Mouse (Mus musculus) spleen, adult 2 months (tissue): ENCODE results near the gene Tmem186. TPM values are rescaled to one million over a fixed set of nuclear protein-coding genes. Genes with fewer than 3 reads are reported as not detected.

ENCODE experiments used
- DNase-seq, 2 experiments: peaks; one replicate each; pipeline versions ENCODE4 v3.0.0 to v3.0.0-alpha.2; 2012 to 2021; ENCODE audit warnings: low spot score in 2 of 2, low read depth in 1 of 2
- H3K27ac ChIP-seq: fragments of 200-500 bp; 2 replicates; pipeline ENCODE4 v1.5.1; 2012; ENCODE audit warnings: low read length, inconsistent platforms; ENCODE audit not compliant: insufficient read depth
- H3K27me3 ChIP-seq: fragments of 200-500 bp; 2 replicates; pipeline ENCODE4 v1.6.1; 2012; ENCODE audit warnings: mild to moderate bottlenecking, moderate library complexity, low read length, inconsistent platforms; ENCODE audit not compliant: control insufficient read depth, insufficient read depth
- H3K36me3 ChIP-seq: fragments of 200-500 bp; 2 replicates; pipeline ENCODE4 v1.6.1; 2012; ENCODE audit warnings: mild to moderate bottlenecking, low read length, inconsistent platforms; ENCODE audit not compliant: control insufficient read depth, insufficient read depth
- H3K4me1 ChIP-seq: fragments of 200-500 bp; 2 replicates; pipeline ENCODE4 v1.6.1; 2011; ENCODE audit warnings: inconsistent platforms; ENCODE audit not compliant: control insufficient read depth, insufficient read depth, insufficient read length
- H3K4me3 ChIP-seq: fragments of 200-500 bp; 2 replicates; pipeline ENCODE4 v1.5.1; 2011; ENCODE audit warnings: mild to moderate bottlenecking, inconsistent platforms; ENCODE audit not compliant: insufficient read depth, insufficient read length; ENCODE audit errors: extremely low read depth
- CTCF ChIP-seq: fragments of 200-500 bp; IDR thresholded peaks from 2 replicates; pipeline ENCODE4 v1.5.1; 2011; ENCODE audit warnings: mild to moderate bottlenecking, inconsistent platforms; ENCODE audit not compliant: insufficient read depth, insufficient read length, insufficient replicate concordance; ENCODE audit errors: extremely low read depth
- POLR2A ChIP-seq: fragments of 200-500 bp; IDR thresholded peaks from 2 replicates; pipeline ENCODE4 v1.6.1; 2011; ENCODE audit warnings: low read depth, low read length, inconsistent platforms
- WGBS: fragments of 180-500 bp; shearing (Covaris S2); methylation state at CpG from one replicate; pipeline ENCODE4 v1.1.7; 2018; 5-methylcytosine and 5-hydroxymethylcytosine counted together
- polyA plus RNA-seq: library from polyadenylated mRNA; depleted of rRNA; stranded (reverse); fragments of >200 nt; gene quantifications from 2 replicates; pipeline ENCODE4 v1.2.3, GENCODE M21; 2012

Gene Tmem186
- polyA plus RNA-seq, 1 experiment, result 9.7 TPM

DNA sequence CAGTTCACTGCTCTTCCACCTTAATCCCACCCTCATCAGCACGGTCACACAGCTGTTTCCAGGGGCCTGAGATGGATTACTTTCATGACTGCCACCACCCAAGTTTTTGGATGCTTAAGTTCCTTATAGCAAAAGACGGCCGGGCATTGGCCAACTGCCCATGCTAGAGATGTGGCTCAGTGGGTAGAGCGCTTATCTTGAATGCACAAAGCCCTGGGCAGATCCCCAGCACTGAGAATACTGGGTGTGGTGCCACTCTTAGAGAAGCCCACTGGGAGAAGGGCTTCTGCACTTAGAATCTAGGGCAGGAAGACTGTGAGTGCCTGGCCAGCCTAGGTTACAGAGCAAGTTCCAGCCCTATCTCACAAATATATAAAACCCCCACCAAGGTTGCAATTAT is 41.2 kb upstream of the Tmem186 start:
- TF ChIP-seq POLR2A, result no peak
- TF ChIP-seq CTCF, result no peak
- Histone ChIP-seq H3K4me1 (no peaks in the 10 kb centered on the region), H3K36me3 (no peaks in the 10 kb centered on the region), H3K4me3 (no peak overlapping the region), H3K27ac (no peak overlapping the region), H3K27me3 (no peaks in the 10 kb centered on the region)
- no peak for DNase-seq
- WGBS, result 80% methylated on average over 4 of the region's 4 CpGs

DNA sequence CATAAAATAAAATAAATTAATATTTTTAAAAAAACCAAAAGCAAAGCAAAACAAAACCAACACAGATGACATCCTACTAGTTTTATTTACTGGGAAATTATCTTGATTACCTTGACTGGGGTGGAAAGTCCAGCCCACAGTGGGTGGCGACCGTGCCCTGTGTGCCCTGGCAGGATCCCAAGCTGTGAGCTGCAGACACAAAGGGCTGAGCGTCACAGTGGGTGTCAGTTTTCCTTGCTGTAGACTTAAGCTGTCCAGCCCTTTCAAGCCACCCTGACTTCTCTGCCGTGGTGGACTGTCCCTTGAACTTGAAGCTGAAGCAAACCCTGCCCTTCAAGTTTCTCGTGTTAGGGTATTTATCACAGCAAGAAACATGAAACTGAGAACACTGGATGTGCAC is 40.5 kb upstream of the Tmem186 start:
- WGBS, result 74% methylated on average over 5 of the region's 5 CpGs

DNA sequence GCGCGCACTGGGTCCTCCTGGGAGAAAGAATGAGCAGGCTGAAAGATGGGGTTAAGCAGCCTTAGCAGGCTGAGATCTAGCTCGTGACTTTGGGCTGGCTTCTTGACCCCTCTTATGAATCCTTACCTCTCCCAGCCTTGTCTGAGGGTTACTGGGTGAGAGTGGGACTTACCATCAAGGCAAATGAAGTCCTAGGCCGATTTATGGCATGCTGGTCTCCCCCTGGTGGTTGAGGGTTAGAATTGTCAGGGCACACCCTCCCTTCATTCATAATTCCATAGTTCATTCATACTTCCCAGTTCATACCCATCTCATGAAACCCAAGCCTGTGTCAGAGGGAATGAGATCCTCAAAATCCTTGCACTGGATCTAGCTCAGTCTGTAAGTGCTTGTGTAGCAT is 39.3 kb upstream of the Tmem186 start:
- Histone ChIP-seq H3K36me3 (no peaks in the 10 kb centered on the region), H3K4me3 (no peak overlapping the region), H3K4me1 (no peaks in the 10 kb centered on the region), H3K27me3 (no peaks in the 10 kb centered on the region), H3K27ac (no peak overlapping the region)
- DNase-seq, result peak; percentile 22 to 45
- peak; percentile 64; the same call in 1 of the 2 replicates for TF ChIP-seq CTCF
- TF ChIP-seq POLR2A, result no peak
- WGBS, result 55% methylated on average over 4 of the region's 4 CpGs

More for the DNA sequence above, 40.5 kb upstream of the Tmem186 start:
- H3K4me1 ChIP-seq, result no peaks in the 10 kb centered on the region
- no peak overlapping the region for H3K4me3 ChIP-seq
- no peaks in the 10 kb centered on the region for H3K36me3 ChIP-seq
- no peak for DNase-seq
- no peaks in the 10 kb centered on the region for H3K27me3 ChIP-seq
- H3K27ac ChIP-seq, result peak overlapping the region; percentile 14; the same call in 1 of the 2 replicates
- TF ChIP-seq CTCF, result no peak
- TF ChIP-seq POLR2A, result no peak

DNA sequence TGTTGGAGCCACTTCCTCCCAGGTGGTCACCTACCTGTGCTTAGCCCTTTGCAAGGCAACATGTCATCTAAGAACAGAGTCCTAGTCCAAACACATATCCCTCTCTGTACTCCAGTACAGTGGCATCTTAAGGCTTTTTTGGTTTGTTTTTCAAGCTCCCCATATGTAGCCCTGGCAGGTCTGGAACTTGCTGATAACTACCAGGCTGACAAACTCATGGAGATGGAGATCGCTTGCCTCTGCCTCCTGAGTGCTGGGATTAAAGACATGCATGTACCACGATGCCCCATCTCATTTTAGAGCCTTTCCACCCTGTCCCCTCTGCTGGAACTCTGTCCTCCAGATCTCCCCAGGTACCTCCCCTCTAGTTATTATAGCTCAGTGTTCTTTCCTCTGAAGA is 38.7 kb upstream of the Tmem186 start:
- Histone ChIP-seq H3K36me3 (no peaks in the 10 kb centered on the region), H3K27me3 (no peaks in the 10 kb centered on the region), H3K4me1 (no peaks in the 10 kb centered on the region; the same call in 1 of the 2 replicates), H3K27ac (peak overlapping the region; percentile 28; the same call in 1 of the 2 replicates), H3K4me3 (no peak overlapping the region)
- no peak for DNase-seq
- WGBS, result 71% methylated on average over 2 of the region's 2 CpGs
- TF ChIP-seq POLR2A (no peak), CTCF (no peak)

DNA sequence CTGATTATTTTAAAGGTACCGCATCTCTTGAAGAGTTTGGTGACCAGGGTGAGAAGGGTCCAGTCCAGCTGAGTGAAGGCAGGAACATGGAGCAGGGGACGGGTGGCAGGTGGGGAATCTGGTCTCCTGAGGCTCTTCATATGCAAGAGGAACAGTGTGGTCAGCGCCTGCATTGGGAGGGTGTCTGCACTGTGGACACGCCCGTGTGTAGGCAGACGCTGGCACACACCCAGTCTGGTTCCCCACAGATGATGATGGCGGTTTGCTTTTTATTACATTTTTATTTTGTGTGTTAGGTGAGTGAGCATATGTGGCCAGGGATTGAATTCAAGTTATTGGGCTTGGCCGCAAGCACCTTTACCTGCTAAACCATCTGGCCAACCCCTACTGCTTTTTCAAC is 38.0 kb upstream of the Tmem186 start:
- 67% methylated on average over 8 of the region's 8 CpGs for WGBS
- TF ChIP-seq CTCF (no peak), POLR2A (no peak)
- no peak for DNase-seq
- Histone ChIP-seq H3K4me3 (no peak overlapping the region), H3K4me1 (peaks cover 1% of the 10 kb centered on the region), H3K27me3 (no peaks in the 10 kb centered on the region), H3K27ac (no peak overlapping the region), H3K36me3 (no peaks in the 10 kb centered on the region)

DNA sequence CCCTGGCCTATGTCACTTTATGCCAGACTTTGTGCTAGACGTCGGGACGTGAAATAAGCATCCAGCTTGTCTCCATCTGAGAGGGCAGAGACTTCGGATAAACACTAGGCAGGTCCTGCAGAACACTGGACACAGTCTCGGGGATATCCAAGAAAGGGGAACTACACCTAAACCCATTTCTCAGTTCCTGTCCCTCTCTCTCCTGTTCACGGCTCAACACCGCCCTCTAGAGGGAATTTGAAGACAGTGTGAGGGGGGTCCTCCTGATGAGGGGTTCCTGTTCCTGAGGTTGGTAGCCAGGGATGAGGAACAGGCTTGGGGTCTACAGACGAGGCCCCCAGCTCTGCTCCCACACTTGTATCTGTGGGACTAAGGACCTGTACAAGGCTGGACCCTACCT is 36.7 kb upstream of the Tmem186 start:
- peaks cover 2% of the 10 kb centered on the region for H3K4me1 ChIP-seq
- peak overlapping the region; percentile 29; the same call in 1 of the 2 replicates for H3K4me3 ChIP-seq
- TF ChIP-seq POLR2A, result no peak
- TF ChIP-seq CTCF, result peak; percentile 84; the same call in 1 of the 2 replicates
- no peaks in the 10 kb centered on the region for H3K27me3 ChIP-seq
- WGBS, result 3% methylated on average over 8 of the region's 8 CpGs
- H3K36me3 ChIP-seq, result no peaks in the 10 kb centered on the region
- no peak overlapping the region for H3K27ac ChIP-seq
- DNase-seq, result peak; percentile 65 to 74

DNA sequence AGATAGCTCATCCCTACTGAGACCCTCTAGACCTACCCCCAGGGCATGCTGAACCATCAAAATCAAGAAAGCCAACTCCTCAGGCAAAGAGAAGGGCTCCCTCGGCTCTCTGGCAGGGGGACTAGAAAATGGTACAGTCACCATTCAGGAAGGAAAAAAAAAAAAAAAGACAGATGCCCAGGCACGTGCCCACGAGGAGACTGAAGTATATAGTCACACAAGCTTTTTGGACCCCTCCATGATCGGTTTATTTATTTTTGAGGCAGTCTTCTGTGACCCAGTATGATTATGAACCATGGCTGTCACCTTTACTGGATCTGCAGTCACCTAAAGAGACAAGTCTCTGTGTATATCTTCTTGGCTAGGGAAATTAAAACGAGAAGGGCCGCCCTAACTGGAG is 35.8 kb upstream of the Tmem186 start:
- Histone ChIP-seq H3K27me3 (no peaks in the 10 kb centered on the region), H3K36me3 (no peaks in the 10 kb centered on the region), H3K27ac (no peak overlapping the region), H3K4me1 (peaks cover 2% of the 10 kb centered on the region), H3K4me3 (no peak overlapping the region)
- TF ChIP-seq CTCF, result no peak
- TF ChIP-seq POLR2A, result no peak
- no peak for DNase-seq
- WGBS, result 36% methylated on average over 6 of the region's 6 CpGs
